Mouse (Mus musculus) lung, postnatal 25 days (tissue): ENCODE data around the gene Alad.

Source experiments
- DNase-seq: peaks from one replicate; pipeline ENCODE4 v3.0.0; 2022; ENCODE audit warnings: low spot score

The Alad gene

DNA sequence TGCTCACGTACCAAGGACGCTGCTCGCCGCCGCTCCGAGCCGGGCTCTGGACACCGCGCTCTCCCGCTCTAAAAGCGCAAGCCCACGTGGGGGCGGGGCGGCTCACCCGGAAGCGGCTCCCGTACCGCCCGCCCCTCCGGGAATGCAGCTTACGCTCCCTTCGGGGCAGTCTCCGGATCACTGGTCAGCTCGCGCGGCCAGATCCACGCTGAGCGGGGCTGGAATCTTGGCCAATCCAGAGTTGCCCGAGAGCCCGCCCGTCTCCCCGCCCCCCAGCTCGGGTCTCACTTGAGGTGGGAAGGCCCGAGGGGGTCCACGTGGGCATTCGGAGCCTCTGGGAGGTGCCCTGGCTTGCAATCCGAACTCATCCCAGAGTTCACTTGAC lies at the start of gene Alad:
Gene Alad (minus strand): TSS at position 70 of the 385 bp plus-strand sequence.
- DNase-seq, result peak; percentile 88

DNA sequence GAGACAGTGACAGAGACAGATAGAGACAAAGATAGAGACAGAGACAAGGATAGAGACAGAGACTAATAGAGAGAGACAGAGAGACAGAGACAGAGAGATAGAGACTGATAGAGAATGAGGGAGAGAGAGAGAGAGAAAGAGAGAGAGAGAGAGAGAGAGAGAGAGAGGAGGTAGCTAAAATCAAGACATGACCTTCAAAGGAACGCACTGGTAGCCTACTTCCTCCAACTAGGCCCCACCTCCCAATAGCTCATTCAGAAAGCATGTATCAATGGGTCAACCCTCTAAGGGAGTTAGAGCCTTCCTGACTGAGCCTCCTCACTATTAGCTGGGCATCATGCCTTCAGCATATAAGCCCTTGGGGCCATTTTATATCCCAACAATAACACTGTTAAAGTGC lies 48.6 kb upstream of the Alad start:
- no peak for DNase-seq

DNA sequence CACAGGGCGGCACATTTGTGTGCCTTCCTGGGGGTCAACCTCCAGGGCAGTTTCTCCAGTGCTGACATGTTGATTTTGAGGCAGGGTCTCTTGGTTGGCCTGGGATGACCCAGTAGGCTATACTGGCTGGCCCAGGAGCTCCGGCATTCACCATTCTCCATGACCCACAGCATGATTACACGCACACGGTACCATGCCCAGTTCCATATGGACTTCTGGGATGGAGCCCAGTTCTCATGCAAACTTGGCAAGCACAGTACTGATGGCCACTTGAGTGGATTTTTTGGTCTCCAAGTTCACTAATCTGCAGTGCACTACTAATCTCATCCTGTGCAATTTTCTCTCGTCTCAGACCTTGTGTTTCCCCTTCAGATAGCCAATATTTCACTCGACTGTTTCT lies 48.0 kb upstream of the Alad start:
- DNase-seq, result no peak

DNA sequence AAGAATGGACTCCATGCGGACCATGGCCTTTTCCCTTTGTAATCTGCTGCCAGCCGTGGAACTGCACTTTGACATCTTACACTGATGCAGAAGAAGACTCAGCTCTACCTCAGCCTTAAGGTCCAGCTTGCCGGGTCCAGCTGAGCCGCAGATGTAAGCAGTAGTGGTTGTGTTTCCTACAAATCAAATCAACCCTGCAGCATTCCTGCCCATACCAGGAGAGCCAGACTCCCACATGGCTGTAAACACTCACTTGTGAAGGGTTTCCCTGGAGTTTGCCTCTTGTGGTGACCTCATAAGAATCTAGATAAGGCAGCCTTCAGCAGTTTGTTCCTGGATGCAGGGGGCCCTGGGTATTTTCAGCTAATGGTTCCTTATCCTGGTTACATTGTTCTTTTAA lies 46.8 kb upstream of the Alad start:
- peak; percentile 44 for DNase-seq

DNA sequence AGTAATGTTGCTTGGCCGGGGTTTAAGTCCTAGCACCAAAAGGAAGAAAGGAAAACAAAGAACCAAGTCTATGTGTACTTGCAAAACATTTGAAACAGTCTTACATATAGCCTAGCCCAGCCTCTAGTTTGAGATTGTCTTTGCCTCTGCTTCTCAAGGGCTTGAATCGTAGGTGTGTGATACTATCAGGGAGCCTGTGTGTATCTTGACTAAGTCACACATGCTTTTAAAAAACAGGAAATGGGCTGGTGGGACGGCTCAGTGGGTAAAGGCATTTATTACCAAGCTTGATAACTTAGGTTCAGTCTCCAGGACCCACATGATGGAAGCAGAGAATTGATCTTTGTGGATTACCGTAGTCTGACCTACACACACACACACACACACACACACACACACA lies 42.3 kb upstream of the Alad start:
- DNase-seq, result no peak

DNA sequence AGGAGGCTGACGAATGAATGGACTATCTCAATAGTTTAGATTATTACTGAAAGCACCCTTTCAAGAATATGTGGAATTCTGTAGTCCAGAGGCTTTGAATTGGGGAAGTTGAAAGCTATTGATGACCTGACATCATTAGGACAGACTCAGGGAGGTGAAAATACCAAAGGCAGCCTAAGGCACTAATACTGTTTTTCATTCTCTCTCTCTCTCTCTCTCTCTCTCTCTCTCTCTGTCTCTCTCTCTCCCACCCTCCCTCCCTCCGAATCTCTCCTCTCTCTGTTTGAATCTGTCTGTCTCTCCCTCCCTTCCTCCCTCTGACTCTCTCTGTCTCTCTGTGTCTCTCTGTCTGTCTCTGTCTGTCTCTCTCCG lies 41.9 kb upstream of the Alad start:
- DNase-seq, result no peak

DNA sequence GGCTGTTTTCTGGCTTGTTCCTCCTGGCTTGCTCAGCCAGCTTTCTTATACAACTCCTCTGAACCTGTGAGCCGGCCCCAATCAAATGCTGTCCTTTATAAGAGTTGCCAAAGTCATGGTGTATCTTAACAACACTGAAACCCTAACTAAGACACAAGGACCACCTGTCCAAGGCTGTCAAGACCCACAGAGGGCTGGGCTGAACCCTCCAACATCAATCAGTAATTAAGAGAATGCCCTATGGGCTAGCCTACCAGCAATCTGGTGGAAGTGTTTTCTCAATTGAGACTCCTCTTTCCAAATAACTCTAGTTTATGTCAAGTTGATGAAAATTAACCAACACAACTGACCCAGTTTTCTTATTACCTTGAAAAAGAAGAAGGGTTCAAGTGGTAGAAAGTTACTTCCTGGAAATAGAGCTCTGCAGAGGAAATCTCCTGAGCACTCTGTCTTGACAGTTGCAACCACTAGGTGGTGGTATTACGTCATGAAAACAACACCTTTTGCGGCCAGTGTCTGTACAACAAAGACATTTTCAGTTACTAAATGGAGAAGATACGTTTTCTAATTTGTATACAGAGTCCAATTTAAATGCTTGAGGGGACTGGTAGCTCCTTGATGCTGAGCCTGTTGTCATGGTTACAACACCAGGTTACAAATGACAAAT lies 41.4 kb upstream of the Alad start:
- DNase-seq, result peak; percentile 88

DNA sequence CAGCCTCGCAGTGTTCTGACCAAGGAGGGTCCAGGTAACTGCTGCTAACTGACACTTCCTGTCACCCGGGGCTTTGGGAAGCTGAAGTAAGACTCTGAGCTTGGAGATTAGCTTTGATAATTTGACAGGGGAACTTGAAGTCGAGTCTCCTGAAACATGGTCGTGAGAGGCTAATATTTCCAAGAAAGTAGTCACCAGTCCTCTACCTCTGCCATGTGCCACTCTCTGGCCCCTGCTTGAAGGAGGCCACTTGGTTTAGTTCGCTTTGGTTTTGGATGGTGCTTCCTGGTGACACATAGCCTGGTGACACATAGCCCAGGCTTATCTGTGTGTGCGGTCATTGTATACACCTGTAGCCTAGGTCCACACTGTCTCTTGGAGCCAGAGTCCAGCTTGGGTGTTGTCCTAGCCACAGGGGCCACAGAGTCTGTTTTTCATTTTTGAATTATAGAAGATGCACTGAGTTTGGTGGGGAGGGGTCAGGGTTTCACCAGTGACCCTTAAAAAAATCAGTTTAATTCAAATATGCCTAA lies 40.1 kb upstream of the Alad start, which contains the start of gene Rgs3:
Gene Rgs3 (plus strand): TSS at position 51 of the 533 bp plus-strand sequence.
- no peak for DNase-seq

DNA sequence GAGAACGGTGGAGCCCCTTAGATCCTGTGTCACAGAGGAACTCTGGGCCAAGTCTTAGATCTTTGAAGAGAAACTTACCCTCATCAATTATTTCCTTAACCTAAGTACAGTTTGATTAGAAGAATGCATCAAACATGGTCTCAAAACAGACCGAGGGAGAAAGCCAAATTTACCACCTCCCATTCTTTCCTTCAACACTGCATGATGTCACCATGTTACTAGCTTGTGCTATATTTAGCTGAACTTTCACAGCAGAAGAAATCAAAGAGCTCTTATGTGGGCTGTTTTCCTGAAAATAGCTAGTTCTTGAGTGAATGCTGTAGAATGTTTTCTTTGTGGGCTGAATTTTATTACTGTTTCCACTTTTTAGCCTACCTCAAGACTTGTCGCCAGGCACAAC lies 37.7 kb upstream of the Alad start:
- no peak for DNase-seq

DNA sequence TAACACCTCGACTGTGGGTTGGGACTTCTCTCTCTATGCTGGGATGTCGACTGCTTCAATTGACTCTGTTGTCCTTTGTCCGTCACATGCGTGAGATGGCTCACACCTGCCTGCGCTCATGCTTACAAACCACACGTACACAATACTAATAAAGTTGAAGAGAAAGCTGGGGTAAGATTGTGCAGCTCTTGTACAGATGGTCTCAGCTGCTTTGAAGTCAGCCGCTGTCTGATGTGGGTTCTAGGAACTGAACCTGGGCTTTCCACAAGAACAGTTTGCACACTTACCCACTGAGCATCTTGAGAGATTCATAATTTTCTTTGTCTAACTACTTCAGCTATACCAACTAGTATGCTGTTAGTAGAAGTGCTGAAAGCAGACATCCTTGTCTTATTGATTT lies 32.2 kb upstream of the Alad start:
- DNase-seq, result no peak

DNA sequence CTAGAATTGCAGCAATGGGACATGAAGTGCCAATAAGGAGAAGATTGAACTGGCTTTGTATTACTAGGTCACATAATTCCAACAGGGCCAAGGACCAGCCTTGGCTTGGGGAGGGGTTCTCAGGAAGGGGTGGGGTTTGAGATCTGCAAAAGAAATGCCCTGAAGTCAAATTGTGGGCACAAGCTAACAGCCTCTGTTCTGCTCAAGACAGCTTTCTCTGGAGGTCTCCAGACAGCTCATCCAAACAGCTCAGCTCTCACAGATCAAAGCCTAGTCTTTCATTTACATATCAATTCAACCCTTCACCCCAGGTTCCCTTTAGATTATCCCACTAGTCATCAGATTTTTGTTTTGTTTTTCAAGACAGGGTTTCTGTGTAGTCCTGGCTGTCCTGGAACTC lies 25.1 kb upstream of the Alad start:
- no peak for DNase-seq

DNA sequence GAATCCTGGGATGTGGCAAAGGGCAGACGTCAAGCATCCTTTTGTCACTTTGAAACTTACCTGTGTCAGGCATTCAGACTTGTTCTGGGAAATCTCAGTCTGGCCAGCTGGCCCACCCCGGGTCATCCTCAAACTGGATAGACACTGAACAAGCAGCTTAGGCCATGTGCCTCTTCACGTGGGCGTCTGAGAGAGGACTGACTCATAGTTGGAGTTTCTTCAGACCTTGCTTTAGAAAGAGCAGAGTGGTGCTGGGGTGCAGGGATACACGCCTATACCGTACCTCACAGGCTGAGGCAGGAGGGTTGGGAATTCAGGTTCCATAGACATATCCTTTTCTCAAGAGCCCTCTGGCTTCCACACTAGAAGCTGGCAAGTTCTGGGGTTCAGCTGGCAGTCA lies 24.1 kb upstream of the Alad start:
- DNase-seq, result no peak

DNA sequence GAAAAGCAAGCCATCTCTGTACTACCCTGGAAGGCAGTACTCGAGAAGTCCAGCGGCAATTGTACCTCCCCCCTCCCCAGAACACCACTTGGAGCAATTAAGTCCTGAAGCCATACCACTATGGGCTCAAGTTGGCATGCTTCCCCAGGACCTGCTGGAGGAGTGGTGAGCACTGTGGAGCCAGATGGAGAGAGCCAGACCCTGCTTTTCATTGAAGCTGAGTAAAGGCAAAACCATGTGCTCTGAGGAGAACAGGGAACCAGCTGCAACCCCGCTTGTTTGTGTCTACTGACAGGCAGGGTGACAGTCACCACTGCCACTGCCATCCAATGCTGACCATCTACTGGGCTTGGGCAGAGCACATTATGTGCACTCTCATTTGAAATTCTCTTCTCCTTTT lies 22.1 kb upstream of the Alad start:
- no peak for DNase-seq

DNA sequence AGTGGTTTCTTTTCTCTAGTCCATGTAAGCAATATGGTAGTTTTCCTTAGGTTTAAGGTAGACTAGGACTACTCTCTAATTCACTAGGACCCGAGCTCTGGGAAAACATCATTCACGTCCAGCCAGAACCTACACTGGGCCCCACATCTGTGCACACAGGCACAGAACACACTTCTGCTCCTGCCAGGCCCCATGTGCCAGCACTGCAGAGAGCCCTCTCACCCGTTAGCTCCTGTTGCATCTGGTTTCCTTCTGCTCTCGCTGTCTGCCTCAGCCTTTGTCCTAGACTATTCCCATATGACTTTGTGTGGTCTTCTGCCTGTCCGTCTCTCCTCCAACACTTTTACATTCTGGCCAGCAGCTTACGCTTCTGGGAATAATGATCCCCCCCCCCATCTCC lies 14.0 kb upstream of the Alad start:
- DNase-seq, result no peak

DNA sequence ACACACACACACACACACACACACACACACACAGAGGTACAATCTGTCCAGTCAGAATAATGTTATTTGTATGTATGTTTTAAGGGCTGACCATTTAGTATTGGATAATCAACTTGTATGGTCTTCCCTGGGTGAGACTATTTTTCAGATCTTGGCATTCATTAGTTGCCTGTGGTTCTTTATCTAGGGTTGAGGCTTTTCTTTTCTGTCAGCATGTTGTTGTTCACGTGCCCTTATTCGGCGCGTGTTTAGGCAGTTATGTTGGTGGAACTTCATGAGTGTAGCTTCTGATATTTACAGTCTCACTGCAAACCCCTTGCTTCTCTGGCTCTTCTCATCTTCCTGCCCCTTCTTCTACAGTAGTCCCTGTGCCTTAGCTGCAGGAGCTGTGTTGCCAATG lies 7.9 kb upstream of the Alad start:
- DNase-seq, result no peak

DNA sequence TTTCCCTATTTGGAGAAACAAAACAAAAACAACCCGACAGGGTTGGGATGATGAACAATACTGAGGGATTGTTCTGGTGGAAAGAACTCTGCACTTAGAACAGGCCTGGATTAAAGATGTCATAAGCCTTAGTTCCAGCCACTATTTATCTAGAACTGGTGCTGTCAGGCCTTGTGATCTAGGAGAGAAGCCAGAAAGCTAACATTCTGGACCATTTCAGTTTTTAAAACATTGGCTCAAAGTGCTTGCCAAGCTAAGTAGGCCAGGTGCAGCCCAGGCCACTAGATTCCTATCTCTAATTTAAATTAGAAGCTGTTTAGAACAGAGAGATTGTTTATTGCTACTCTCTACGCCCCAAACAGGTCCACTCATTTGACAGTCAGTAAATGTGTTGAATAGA lies 6.5 kb upstream of the Alad start:
- DNase-seq, result no peak

DNA sequence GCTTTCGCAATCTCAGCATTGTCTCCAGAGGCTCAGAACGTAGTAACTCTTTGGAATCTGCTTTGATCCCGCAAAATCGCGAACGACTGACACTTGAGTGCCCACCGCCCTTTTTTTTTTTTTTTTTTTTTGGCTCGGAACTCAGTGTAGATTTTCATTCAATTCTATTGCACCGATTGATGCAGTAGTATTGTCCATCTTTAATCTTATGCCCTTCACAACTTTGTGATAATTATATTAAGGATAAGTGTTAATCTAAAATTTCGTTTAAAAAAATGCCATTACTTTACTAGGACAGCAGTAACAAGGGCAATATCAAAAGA lies 5.7 kb upstream of the Alad start:
- DNase-seq, result no peak

DNA sequence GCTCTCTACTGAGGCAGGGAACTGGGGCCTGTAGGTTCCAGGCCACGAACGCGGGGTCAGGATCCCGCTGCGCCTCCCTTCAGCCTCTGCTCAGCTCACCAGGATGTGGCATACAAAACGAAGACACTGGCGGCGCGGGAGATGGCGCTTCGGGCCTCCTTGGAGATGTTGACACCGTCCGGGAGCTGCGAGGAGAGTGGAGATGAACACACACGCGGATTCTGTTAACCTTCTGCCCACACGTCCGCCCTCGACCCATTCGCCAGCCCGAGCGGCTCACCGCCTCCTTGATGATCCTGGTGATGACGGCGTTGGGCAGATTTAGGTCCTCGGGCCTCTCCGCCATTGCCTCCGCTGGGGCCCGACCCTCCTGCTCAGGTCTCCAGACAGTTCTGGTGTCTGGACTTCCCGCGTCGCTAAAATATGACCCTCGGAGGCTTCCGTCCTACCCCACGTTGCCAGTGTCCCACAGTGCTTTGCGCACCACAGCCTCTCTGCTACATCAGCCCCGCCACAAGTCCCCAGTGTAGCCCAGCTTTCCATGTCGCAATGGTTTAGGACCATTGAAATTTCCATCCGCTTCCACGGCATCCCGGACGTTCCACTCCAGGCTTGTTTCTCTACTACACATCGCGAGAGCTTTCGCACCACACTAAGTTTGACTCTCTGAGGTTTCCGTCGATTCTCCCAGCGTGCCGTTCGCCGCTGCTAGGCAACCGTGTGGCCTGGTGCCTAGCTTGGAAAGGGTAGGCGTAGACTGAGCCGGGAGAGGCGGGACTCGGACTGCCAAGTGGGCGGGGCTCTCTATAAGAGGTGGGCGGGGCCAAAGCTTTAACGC lies 5.2 kb upstream of the Alad start, which contains the start of the genes Pole3 and 4933430I17Rik:
Gene Pole3 (minus strand): TSS at position 418 of the 838 bp plus-strand sequence.
Gene 4933430I17Rik (plus strand): TSS at position 719 of the 838 bp plus-strand sequence.
- peak; percentile 97 for DNase-seq

DNA sequence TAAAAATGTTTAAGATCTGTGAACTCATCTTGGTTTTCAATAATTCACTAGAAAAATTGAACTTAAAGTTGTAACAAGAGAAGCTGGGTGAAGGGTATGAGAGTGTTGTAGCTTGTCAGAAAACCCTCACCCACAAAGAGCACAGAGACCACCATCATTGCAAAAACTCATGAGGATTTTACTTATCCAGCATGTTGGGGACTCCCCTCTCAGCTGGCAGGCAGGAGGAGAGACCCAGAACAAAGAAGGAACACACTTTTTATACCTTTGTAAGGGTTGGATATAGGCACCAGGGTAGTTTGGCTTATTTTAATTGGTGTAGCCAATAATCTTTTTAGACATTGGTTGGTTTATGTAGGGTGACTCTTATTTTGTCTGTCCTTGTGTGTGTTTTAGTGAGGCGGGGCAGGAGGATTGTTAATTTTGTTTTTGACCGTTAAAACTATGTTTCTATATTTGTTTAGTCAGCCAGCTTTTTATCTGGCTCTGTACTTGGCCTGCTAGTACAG lies 1.2 kb upstream of the Alad start:
- no peak for DNase-seq

DNA sequence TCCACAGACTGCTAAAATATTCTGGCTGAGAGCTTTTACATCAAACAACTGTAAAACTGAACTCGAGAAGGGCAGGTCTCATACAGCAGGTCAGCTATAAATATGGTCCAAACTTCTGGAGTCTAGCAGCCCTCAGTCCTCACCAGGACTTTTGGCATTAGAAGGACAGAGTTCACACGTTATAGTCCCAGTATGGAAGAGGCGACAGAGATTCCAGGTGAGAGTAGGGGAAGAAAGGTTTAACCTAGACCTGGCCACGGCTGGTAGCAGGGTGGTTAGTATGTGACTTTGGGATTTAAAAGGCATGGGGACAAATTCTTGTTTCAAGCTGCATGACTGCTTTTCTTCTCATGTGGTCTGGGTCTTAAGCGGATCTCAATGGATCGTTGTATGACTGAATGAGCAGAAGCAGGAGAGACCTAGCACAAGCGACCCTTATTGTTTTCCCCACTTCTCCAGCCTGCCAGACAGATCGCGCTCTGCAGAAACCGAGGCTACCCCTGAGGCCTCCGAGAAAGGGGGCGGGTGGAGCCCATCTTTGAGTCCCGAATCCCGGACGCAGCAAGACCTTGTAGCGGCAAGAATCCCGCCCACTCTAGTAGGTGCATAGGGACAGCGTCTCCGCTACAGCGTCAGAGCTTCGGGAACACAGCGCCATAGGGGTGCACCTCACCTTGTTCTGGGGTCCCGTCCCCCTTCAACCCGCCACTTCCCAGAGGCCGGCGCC lies 433 bp downstream of the Alad start:
- DNase-seq, result no peak

DNA sequence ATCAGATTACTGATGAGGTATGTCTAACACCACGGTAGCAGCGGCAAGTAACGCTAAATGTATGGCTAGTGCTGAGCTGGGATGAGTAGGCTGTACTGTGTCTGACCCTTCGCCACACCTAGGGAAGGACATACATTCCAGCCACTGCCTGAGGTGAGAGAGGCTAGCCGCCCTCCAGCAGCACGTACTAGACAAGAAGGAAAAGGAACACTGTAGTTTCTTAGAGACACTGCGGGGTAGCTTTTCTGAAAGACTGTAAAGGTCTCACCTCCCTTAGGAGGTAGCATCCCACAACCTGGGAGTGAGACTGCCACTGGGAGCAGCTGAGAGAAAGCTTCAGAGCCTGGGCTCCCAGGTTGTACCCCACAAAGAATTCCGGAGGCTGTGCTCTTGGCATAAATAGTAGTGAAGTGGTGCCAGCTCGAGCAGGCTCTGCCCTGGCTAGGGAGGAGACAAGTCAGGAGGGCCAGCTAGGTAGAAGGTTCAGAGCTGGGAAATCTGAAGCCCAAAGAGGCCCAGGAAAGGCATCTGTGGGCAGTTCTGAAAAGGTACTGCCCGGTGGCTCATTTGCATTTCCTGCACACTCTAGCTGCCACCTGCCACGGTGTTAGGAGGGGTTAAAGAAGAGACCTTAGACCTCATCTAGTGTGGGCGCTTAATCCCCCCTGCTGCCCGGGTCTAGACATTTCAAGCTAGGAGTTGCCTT lies 1.1 kb downstream of the Alad start:
- DNase-seq, result peak; percentile 64
